Mouse (Mus musculus) heart, adult 2 months (tissue): Measurements from ENCODE around the gene Itfg2. TPM values are rescaled to one million over a fixed set of nuclear protein-coding genes. Genes with fewer than 3 reads are reported as not detected.
A peak's percentile ranks its signal among the peaks of the same experiment; 100 is the strongest.

Experiments used
- DNase-seq, 2 experiments: peaks; one replicate each; pipeline ENCODE4 v3.0.0; 2021
- H3K27ac ChIP-seq: fragments of 200-600 bp; 2 replicates; pipeline ENCODE4 v1.8.1; 2022
- H3K27me3 ChIP-seq: fragments of 200-500 bp; 2 replicates; pipeline ENCODE4 v1.6.1; 2012; ENCODE audit warnings: mild to moderate bottlenecking, low read length, inconsistent platforms, mixed read lengths; ENCODE audit not compliant: control insufficient read depth, insufficient read depth
- H3K36me3 ChIP-seq: fragments of 200-500 bp; 2 replicates; pipeline ENCODE4 v1.6.1; 2012; ENCODE audit warnings: low read length, inconsistent platforms; ENCODE audit not compliant: control insufficient read depth, insufficient read depth
- H3K4me1 ChIP-seq: fragments of 200-500 bp; 2 replicates; pipeline ENCODE4 v1.6.1; 2011; ENCODE audit warnings: low read length; ENCODE audit not compliant: control insufficient read depth, insufficient read depth
- H3K4me3 ChIP-seq: fragments of 200-600 bp; 2 replicates; pipeline ENCODE4 v1.8.1; 2022
- H3K79me2 ChIP-seq: fragments of 200-500 bp; replicated peaks from 2 replicates; pipeline ENCODE4 v1.6.1; 2012; ENCODE audit warnings: mild to moderate bottlenecking, inconsistent platforms, low read length, moderate library complexity, mixed read lengths; ENCODE audit not compliant: control insufficient read depth, insufficient read depth
- H3K9ac ChIP-seq: fragments of 200-500 bp; 2 replicates; pipeline ENCODE4 v1.6.1; 2012; ENCODE audit warnings: low read depth, mild to moderate bottlenecking, control low read depth, inconsistent platforms, low read length, mixed read lengths
- CTCF ChIP-seq: fragments of 200-600 bp; IDR thresholded peaks from 2 replicates; pipeline ENCODE4 v1.8.1; 2022; ENCODE audit warnings: antibody characterized with exemption, mild to moderate bottlenecking, moderate library complexity
- EP300 ChIP-seq: fragments of 200-500 bp; IDR thresholded peaks from 2 replicates; pipeline ENCODE4 v1.6.1; 2011; ENCODE audit warnings: low read depth, low read length, control low read depth; ENCODE audit not compliant: insufficient read depth
- POLR2A ChIP-seq: fragments of 200-500 bp; IDR thresholded peaks from 2 replicates; pipeline ENCODE4 v1.6.1; 2011; ENCODE audit warnings: mild to moderate bottlenecking, low read depth, low read length, control low read depth; ENCODE audit not compliant: insufficient read depth
- WGBS: fragments of 180-500 bp; shearing (Covaris S2); methylation state at CpG from one replicate; pipeline ENCODE4 v1.1.7; 2018; 5-methylcytosine and 5-hydroxymethylcytosine counted together
- intact Hi-C: fragments of 180-260 bp; cut with DNase I; formaldehyde crosslinking; loops from one replicate; pipeline ENCODE4 v1.15.1; 2025
- polyA plus RNA-seq: library from polyadenylated mRNA; depleted of rRNA; stranded (reverse); fragments of >200 nt; gene quantifications from 2 replicates; pipeline ENCODE4 v1.2.3, GENCODE M21; 2012
- total RNA-seq, 2 experiments: library from RNA; stranded (reverse); gene quantifications; 2 replicates each; pipeline ENCODE4 v1.2.3; 2021

Itfg2 gene
- total and polyA plus RNA-seq, 3 experiments = 17.0 to 21.5 (median 21.2) TPM

DNA sequence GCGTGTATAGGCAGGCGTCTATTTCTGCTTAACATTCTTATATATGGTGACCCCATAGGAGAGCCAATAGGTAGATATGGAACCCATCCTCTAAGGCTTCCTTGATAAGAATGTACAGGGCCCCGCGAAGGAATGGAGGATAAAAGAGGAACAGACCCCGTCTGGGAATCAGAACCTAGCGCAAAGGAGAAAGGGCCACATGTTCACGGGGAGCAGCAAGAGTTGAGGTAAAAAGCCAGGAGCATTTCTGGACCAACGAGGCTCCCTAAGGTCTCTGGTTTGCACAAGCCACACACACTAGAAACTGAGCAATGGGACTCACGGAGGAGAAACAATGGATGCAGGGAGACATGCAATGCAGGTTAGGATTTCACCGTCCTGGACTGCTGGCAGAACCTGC is 12.6 kb upstream of the Itfg2 start:
- WGBS = 10% methylated on average over 10 of the region's 10 CpGs
- peaks cover 16% of the 10 kb centered on the region for H3K36me3 ChIP-seq
- H3K27me3 ChIP-seq = no peaks in the 10 kb centered on the region
- no peak for TF ChIP-seq EP300
- TF ChIP-seq POLR2A = 0 out of 2 replicates have a peak, but pooled peaks have one; percentile 35
- H3K9ac ChIP-seq = peak overlapping the region; percentile 97
- H3K4me1 ChIP-seq = peaks cover 17% of the 10 kb centered on the region
- intact Hi-C loops = loop anchor here (1.0 to 5.0 kb wide), 3 partner anchors 9 to 1015 kb away; partner anchors contain the start of gene Clec1a
- 0 out of 2 replicates have a peak, but pooled peaks cover 3% of the 10 kb centered on the region for H3K79me2 ChIP-seq
- peak overlapping the region; percentile 90 for H3K4me3 ChIP-seq
- no peak for DNase-seq
- peak overlapping the region; percentile 95 for H3K27ac ChIP-seq

GRCm38 (mm10) chr6:128436356-128437005 is 11.8 kb upstream of the Itfg2 start:
- Histone ChIP-seq H3K36me3 (peaks cover 17% of the 10 kb centered on the region), H3K4me1 (peaks cover 19% of the 10 kb centered on the region), H3K27me3 (no peaks in the 10 kb centered on the region), H3K9ac (no peak overlapping the region), H3K79me2 (0 out of 2 replicates have a peak, but pooled peaks cover 3% of the 10 kb centered on the region), H3K4me3 (no peak overlapping the region; the same call in 1 of the 2 replicates), H3K27ac (peak overlapping the region; percentile 95)
- peak; percentile 31 to 34 for DNase-seq
- TF ChIP-seq EP300 = no peak
- no peak for TF ChIP-seq CTCF
- TF ChIP-seq POLR2A = no peak
- WGBS = 72% methylated on average over 8 of the region's 8 CpGs
- intact Hi-C loops = loop anchor here (1.0 to 5.0 kb wide), 3 partner anchors 8 to 1016 kb away; partner anchors contain the start of gene Clec1a

- 9% methylated on average over 5 of the region's 5 CpGs for WGBS
- intact Hi-C loops = loop anchor here (5.0 kb wide), 2 partner anchors 407 to 1017 kb away; partner anchors contain the start of gene Clec1a
- H3K4me1 ChIP-seq = peaks cover 19% of the 10 kb centered on the region
- peak overlapping the region; percentile 95 for H3K27ac ChIP-seq
- peak; percentile 86 to 90 for DNase-seq
- peaks cover 17% of the 10 kb centered on the region for H3K36me3 ChIP-seq
- 0 out of 2 replicates have a peak, but pooled peaks cover 3% of the 10 kb centered on the region for H3K79me2 ChIP-seq
- no peak overlapping the region for H3K4me3 ChIP-seq
- H3K27me3 ChIP-seq = no peaks in the 10 kb centered on the region
- no peak for TF ChIP-seq CTCF
- peak; percentile 53; the same call in 1 of the 2 replicates for TF ChIP-seq EP300
- no peak for TF ChIP-seq POLR2A
- peak overlapping the region; percentile 27; the same call in 1 of the 2 replicates for H3K9ac ChIP-seq
Measured at GRCm38 (mm10) chr6:128435474-128435873, 10.7 kb upstream of the Itfg2 start.

DNA sequence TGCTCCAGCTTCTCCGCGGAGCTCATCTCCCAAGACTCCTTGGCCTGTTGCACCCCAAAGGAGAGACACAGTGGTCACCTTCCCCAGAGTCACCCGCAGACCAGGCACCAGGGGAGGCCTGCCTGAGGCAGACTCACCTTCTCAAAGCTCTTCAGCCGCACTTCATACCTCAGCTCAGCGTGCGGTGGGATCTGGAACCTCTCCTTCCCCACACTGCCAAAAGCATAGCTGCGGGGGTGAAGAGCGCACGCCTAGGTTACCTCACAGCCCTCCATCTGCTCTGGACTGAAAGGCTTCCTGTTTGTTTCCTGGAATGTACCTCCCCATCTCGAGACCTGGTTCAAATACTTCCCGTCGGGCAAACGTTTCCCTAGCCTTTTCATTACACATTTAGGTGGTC is 8.8 kb upstream of the Itfg2 start:
- Histone ChIP-seq H3K4me3 (no peak overlapping the region), H3K36me3 (peaks cover 17% of the 10 kb centered on the region), H3K27ac (no peak overlapping the region), H3K4me1 (peaks cover 17% of the 10 kb centered on the region), H3K27me3 (no peaks in the 10 kb centered on the region), H3K9ac (no peak overlapping the region), H3K79me2 (0 out of 2 replicates have a peak, but pooled peaks cover 3% of the 10 kb centered on the region)
- no peak for TF ChIP-seq EP300
- TF ChIP-seq CTCF = no peak
- no peak for TF ChIP-seq POLR2A
- no peak for DNase-seq
- intact Hi-C loops = no loop called here
- 71% methylated on average over 13 of the region's 13 CpGs for WGBS

DNA sequence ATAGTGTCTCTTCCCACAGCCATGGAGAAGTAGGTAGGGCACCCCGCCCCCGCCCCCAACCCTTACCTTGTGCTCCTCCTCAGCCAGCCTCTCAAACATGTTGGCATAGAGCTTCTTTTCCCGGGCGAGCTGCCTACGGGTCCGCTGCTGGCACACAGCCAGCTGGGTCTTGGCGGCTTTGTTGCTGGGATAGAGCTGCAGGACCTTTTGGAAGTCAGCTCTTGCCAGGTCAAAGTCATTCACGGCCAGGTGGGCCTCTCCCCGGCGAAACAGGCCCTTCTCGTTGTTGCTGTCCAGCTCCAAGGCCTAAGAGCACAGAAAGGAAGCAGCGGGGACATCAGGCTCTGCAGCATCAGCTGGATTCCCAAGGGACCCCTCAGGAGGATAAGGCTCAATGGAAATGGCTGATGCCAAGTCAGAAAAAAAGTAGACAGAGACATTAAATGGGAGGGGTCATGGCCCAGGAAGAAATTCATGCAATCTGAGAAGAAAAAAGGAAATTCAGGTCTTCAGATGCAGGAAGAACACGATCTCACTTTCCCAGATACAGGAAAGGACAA is 7.7 kb upstream of the Itfg2 start:
- no peak overlapping the region for H3K4me3 ChIP-seq
- WGBS = 29% methylated on average over 13 of the region's 13 CpGs
- peak; percentile 69 to 70 for DNase-seq
- TF ChIP-seq POLR2A (no peak), EP300 (no peak), CTCF (no peak)
- intact Hi-C loops = no loop called here
- H3K9ac ChIP-seq = 0 out of 2 replicates have a peak overlapping the region, but pooled peaks have one; percentile 8
- no peaks in the 10 kb centered on the region for H3K27me3 ChIP-seq
- H3K36me3 ChIP-seq = peaks cover 17% of the 10 kb centered on the region
- H3K4me1 ChIP-seq = peaks cover 17% of the 10 kb centered on the region
- no peak overlapping the region; the same call in 1 of the 2 replicates for H3K27ac ChIP-seq
- no peaks in the 10 kb centered on the region for H3K79me2 ChIP-seq

DNA sequence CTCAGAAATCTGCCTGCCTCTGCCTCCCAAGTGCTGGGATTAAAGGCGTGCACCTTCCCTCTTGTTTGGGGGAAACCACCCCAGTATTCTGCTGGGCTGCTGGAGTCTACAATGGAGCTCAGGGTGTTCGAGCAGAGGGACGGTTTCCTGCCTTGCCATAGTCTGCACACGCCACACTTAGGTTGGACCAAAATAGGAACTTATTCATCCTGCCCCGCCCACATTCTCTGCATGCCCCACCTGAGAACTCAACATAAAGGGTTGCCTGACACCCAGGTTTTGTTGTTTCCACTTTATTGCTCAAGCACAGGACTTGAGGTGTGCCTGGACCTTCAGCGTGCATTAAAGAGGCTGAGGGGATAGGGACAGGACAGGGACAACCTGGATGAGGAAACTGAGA is 5.1 kb upstream of the Itfg2 start:
- peaks cover 7% of the 10 kb centered on the region for H3K4me1 ChIP-seq

More for the DNA sequence above, 5.1 kb upstream of the Itfg2 start:
- Histone ChIP-seq H3K36me3 (peaks cover 10% of the 10 kb centered on the region), H3K79me2 (no peaks in the 10 kb centered on the region), H3K4me3 (no peak overlapping the region), H3K9ac (no peak overlapping the region), H3K27ac (no peak overlapping the region), H3K27me3 (no peaks in the 10 kb centered on the region)
- TF ChIP-seq POLR2A (no peak), CTCF (no peak), EP300 (no peak)
- no peak for DNase-seq
- 59% methylated on average over 6 of the region's 6 CpGs for WGBS
- intact Hi-C loops = no loop called here
